Mouse (Mus musculus) liver, embryonic 12.5 days (tissue): ENCODE measurements at regions not wholly inside any gene's neighbourhood (a gene's known extent, or its start where the extent isn't known, plus 50 kb on each side); places are given as distances from the start of the nearest gene placed in this dataset.

Experiments
- ATAC-seq: fragments of 200-750 bp; cut with Nextera tagmentation; 2 replicates; pipeline ENCODE4 v1.8.0; 2017; ENCODE audit warnings: moderate number of reproducible peaks, mild to moderate bottlenecking, moderate library complexity
- H3K27ac ChIP-seq: fragments of 300-500 bp; sonication (generic); 2 replicates; pipeline ENCODE4 v1.5.1; 2016; ENCODE audit warnings: mild to moderate bottlenecking
- H3K27me3 ChIP-seq: fragments of 300-500 bp; sonication (generic); replicated peaks from 2 replicates; pipeline ENCODE4 v1.6.1; 2016; ENCODE audit warnings: mild to moderate bottlenecking, moderate library complexity
- H3K36me3 ChIP-seq: fragments of 300-500 bp; sonication (generic); 2 replicates; pipeline ENCODE4 v1.6.1; 2016; ENCODE audit warnings: mild to moderate bottlenecking, moderate library complexity
- H3K4me1 ChIP-seq: fragments of 300-500 bp; sonication (generic); 2 replicates; pipeline ENCODE4 v1.6.1; 2016
- H3K4me2 ChIP-seq: fragments of 300-500 bp; sonication (generic); 2 replicates; pipeline ENCODE4 v1.6.1; 2016; ENCODE audit warnings: mild to moderate bottlenecking, moderate library complexity
- H3K4me3 ChIP-seq: fragments of 300-500 bp; sonication (generic); 2 replicates; pipeline ENCODE4 v1.5.1; 2016; ENCODE audit warnings: mild to moderate bottlenecking, moderate library complexity
- H3K9ac ChIP-seq: fragments of 300-500 bp; sonication (generic); 2 replicates; pipeline ENCODE4 v1.6.1; 2016; ENCODE audit warnings: mild to moderate bottlenecking, moderate library complexity
- H3K9me3 ChIP-seq: fragments of 300-500 bp; sonication (generic); replicated peaks from 2 replicates; pipeline ENCODE4 v1.6.1; 2016; ENCODE audit warnings: mild to moderate bottlenecking, moderate library complexity
- WGBS: fragments of 180-500 bp; shearing (Covaris S2); methylation state at CpG from one replicate; pipeline ENCODE4 v1.1.7; 2016; ENCODE audit not compliant: insufficient replicate concordance; 5-methylcytosine and 5-hydroxymethylcytosine counted together

GRCm38 (mm10) chr8:92540636-92541035 is 133.5 kb upstream of the Irx6 start:
- Histone ChIP-seq H3K27me3 (no peaks in the 10 kb centered on the region), H3K4me3 (no peak overlapping the region), H3K9ac (no peak overlapping the region), H3K4me1 (no peaks in the 10 kb centered on the region), H3K27ac (no peak overlapping the region), H3K4me2 (no peak overlapping the region), H3K36me3 (no peaks in the 10 kb centered on the region), H3K9me3 (no peaks in the 10 kb centered on the region)
- WGBS, result 28% methylated on average over 2 of the region's 2 CpGs
- ATAC-seq, result no peak

- Histone ChIP-seq H3K4me3 (no peak overlapping the region), H3K4me1 (no peaks in the 10 kb centered on the region), H3K27me3 (no peaks in the 10 kb centered on the region), H3K36me3 (no peaks in the 10 kb centered on the region), H3K9ac (no peak overlapping the region), H3K9me3 (no peaks in the 10 kb centered on the region), H3K27ac (no peak overlapping the region), H3K4me2 (no peak overlapping the region)
- no peak for ATAC-seq
- WGBS, result 50% methylated on average over 17 of the region's 17 CpGs
These were observed 128.6 kb upstream of the Irx6 start for GRCm38 (mm10) chr8:92545347-92546059.

- H3K27me3 ChIP-seq, result no peaks in the 10 kb centered on the region
- no peak for ATAC-seq
- no peak overlapping the region for H3K4me3 ChIP-seq
- no peaks in the 10 kb centered on the region for H3K4me1 ChIP-seq
- no peaks in the 10 kb centered on the region for H3K36me3 ChIP-seq
- no peaks in the 10 kb centered on the region for H3K9me3 ChIP-seq
- WGBS, result 77% methylated on average over 12 of the region's 12 CpGs
- no peak overlapping the region for H3K9ac ChIP-seq
- H3K27ac ChIP-seq, result no peak overlapping the region
- H3K4me2 ChIP-seq, result no peak overlapping the region
These were observed 118.9 kb upstream of the Irx6 start for GRCm38 (mm10) chr8:92555140-92555539.

DNA sequence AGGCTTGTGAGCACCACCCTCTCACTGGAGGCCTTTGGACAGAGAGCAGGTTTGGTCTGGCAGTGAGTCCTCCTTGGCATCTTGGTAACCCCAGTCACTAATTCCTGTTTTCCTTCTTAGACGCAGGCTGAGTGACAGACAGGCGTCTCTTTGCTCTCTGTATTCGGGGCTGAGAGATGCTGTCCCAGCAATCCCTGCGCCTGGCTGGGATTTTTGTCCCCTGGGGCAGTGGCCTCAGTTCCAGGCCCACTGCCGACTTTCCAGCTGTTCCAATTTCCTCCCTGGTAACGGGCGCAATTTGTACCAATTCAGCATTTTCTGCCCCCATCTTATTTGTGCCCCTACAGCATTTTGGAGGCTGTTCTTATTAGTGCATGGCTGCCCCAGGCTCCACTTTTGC is 118.5 kb upstream of the Irx6 start:
- H3K9ac ChIP-seq, result no peak overlapping the region
- H3K4me2 ChIP-seq, result no peak overlapping the region
- no peaks in the 10 kb centered on the region for H3K36me3 ChIP-seq
- no peak overlapping the region for H3K27ac ChIP-seq
- 60% methylated on average over 7 of the region's 7 CpGs for WGBS
- no peaks in the 10 kb centered on the region for H3K4me1 ChIP-seq
- no peaks in the 10 kb centered on the region for H3K27me3 ChIP-seq
- H3K4me3 ChIP-seq, result no peak overlapping the region
- no peak for ATAC-seq
- no peaks in the 10 kb centered on the region for H3K9me3 ChIP-seq

GRCm38 (mm10) chr8:92562471-92562870 is 111.6 kb upstream of the Irx6 start:
- ATAC-seq, result no peak
- 58% methylated on average over 5 of the region's 5 CpGs for WGBS
- Histone ChIP-seq H3K9me3 (no peaks in the 10 kb centered on the region), H3K4me1 (no peaks in the 10 kb centered on the region), H3K27ac (no peak overlapping the region), H3K36me3 (no peaks in the 10 kb centered on the region), H3K27me3 (no peaks in the 10 kb centered on the region), H3K4me3 (no peak overlapping the region), H3K9ac (no peak overlapping the region), H3K4me2 (no peak overlapping the region)

DNA sequence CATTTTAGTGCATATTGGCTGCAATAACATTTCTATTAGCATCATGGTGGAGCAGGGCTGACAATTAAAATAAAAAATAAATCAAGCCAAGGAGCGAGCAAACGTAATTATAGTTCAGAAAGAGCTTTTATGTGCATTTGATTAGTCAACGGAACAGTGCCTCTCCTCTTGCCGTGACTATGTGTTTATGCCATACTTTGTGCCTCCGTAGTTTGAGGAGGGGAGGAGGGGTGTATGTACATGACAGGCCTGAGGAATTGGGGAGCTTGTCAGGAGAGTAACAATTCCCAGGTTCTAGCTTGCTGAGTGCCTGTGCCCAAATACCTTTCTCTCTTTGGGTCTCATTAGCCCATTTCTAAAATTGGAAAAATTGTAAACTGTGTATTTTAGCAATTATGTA is 111.1 kb upstream of the Irx6 start:
- no peak overlapping the region for H3K4me2 ChIP-seq
- no peak for ATAC-seq
- no peaks in the 10 kb centered on the region for H3K36me3 ChIP-seq
- no peaks in the 10 kb centered on the region for H3K4me1 ChIP-seq
- WGBS, result 78% methylated on average over 5 of the region's 5 CpGs
- H3K4me3 ChIP-seq, result no peak overlapping the region
- no peak overlapping the region for H3K9ac ChIP-seq
- H3K27ac ChIP-seq, result no peak overlapping the region
- no peaks in the 10 kb centered on the region for H3K9me3 ChIP-seq
- no peaks in the 10 kb centered on the region for H3K27me3 ChIP-seq

DNA sequence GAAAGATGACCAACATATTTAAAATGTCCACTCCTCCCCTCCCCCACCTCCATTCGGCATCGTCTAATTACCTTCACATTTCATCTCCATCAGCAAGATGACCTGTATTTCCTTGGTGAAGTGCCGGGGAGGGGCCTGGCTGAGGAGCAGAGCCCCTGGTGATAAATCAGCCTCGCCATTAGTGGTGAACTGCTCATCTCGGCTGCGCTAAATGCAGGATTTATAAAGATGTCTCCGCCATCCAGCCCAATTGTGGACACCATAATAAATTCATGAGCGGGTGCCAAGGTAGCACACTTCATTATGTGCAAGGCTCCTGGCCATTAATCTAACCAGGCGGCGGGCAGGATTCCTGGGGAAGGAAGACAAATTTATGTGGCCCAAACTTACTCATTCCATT is 104.4 kb upstream of the Irx6 start:
- no peak for ATAC-seq
- Histone ChIP-seq H3K27ac (no peak overlapping the region), H3K4me3 (no peak overlapping the region), H3K9ac (no peak overlapping the region), H3K4me2 (no peak overlapping the region), H3K36me3 (no peaks in the 10 kb centered on the region), H3K27me3 (no peaks in the 10 kb centered on the region), H3K9me3 (no peaks in the 10 kb centered on the region), H3K4me1 (no peaks in the 10 kb centered on the region)
- WGBS, result 76% methylated on average over 10 of the region's 10 CpGs

DNA sequence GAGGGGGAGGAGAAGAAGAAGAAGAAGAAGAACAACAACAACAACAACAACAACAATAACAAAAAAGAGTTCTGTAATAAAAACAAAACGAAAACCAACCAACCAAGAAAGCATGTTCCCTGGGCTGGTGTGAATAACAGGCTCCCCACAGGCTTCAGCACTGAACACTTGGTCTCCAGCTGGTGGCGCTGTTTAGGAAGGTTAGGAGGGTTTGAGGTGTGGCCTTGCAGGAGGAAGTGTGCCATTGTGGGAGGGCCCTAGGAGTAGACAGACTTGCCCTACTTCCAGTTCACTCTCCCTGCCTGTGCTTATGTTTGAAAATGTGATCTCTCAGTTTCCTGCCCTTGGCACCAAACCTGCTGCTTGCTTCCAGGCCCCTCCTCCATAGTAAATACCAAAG is 94.6 kb upstream of the Irx6 start:
- Histone ChIP-seq H3K4me3 (no peak overlapping the region), H3K9me3 (no peaks in the 10 kb centered on the region), H3K9ac (no peak overlapping the region), H3K4me1 (no peaks in the 10 kb centered on the region), H3K36me3 (no peaks in the 10 kb centered on the region), H3K4me2 (no peak overlapping the region), H3K27ac (no peak overlapping the region), H3K27me3 (no peaks in the 10 kb centered on the region)
- no peak for ATAC-seq
- 60% methylated on average over 2 of the region's 2 CpGs for WGBS

- H3K4me2 ChIP-seq, result no peak overlapping the region
- 62% methylated on average over 2 of the region's 2 CpGs for WGBS
- no peak overlapping the region for H3K27ac ChIP-seq
- H3K36me3 ChIP-seq, result no peaks in the 10 kb centered on the region
- no peak overlapping the region for H3K4me3 ChIP-seq
- no peaks in the 10 kb centered on the region for H3K4me1 ChIP-seq
- H3K27me3 ChIP-seq, result no peaks in the 10 kb centered on the region
- H3K9ac ChIP-seq, result no peak overlapping the region
- no peaks in the 10 kb centered on the region for H3K9me3 ChIP-seq
- ATAC-seq, result no peak
These were observed 93.0 kb upstream of the Irx6 start for GRCm38 (mm10) chr8:92581051-92581450.

DNA sequence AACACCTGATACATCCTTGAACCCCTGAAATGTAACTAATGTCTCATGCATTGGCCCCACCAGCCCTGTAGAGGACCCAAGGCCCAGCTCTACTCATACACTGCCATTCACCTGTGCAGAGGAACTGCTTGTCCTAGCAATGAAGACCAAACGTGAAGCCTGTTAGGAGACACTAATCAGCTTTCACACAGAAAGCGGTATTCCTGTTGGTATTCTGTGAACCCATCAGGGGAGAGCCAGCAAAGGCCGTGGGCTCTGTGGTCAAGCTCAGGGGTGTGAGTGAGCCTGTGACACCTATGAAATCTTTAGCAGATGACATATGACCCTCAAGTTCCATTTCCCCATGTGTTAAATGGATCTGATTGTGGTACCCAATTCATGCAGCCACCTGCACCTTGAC is 73.3 kb upstream of the Irx6 start:
- WGBS, result 65% methylated on average over 3 of the region's 3 CpGs
- no peak for ATAC-seq
- H3K4me1 ChIP-seq, result no peaks in the 10 kb centered on the region

GRCm38 (mm10) chr8:92602973-92603372 is 71.1 kb upstream of the Irx6 start:
- no peaks in the 10 kb centered on the region for H3K36me3 ChIP-seq
- ATAC-seq, result no peak
- H3K9me3 ChIP-seq, result no peaks in the 10 kb centered on the region
- H3K9ac ChIP-seq, result no peak overlapping the region
- H3K27me3 ChIP-seq, result no peaks in the 10 kb centered on the region
- no peaks in the 10 kb centered on the region for H3K4me1 ChIP-seq
- WGBS, result 33% methylated on average over 7 of the region's 7 CpGs
- no peak overlapping the region for H3K27ac ChIP-seq
- H3K4me3 ChIP-seq, result no peak overlapping the region
- H3K4me2 ChIP-seq, result no peak overlapping the region

More for the DNA sequence above, 73.3 kb upstream of the Irx6 start:
- Histone ChIP-seq H3K36me3 (no peaks in the 10 kb centered on the region), H3K9me3 (no peaks in the 10 kb centered on the region), H3K4me3 (no peak overlapping the region), H3K27me3 (no peaks in the 10 kb centered on the region), H3K4me2 (no peak overlapping the region), H3K27ac (no peak overlapping the region), H3K9ac (no peak overlapping the region)

GRCm38 (mm10) chr8:92605631-92606030 is 68.5 kb upstream of the Irx6 start:
- H3K27me3 ChIP-seq, result no peaks in the 10 kb centered on the region
- H3K9me3 ChIP-seq, result no peaks in the 10 kb centered on the region
- no peak overlapping the region for H3K9ac ChIP-seq
- H3K4me3 ChIP-seq, result no peak overlapping the region
- H3K27ac ChIP-seq, result no peak overlapping the region
- peaks cover under 1% of the 10 kb centered on the region; the same call in 1 of the 2 replicates for H3K4me1 ChIP-seq
- 65% methylated on average over 5 of the region's 5 CpGs for WGBS
- no peaks in the 10 kb centered on the region for H3K36me3 ChIP-seq
- no peak for ATAC-seq
- no peak overlapping the region for H3K4me2 ChIP-seq

DNA sequence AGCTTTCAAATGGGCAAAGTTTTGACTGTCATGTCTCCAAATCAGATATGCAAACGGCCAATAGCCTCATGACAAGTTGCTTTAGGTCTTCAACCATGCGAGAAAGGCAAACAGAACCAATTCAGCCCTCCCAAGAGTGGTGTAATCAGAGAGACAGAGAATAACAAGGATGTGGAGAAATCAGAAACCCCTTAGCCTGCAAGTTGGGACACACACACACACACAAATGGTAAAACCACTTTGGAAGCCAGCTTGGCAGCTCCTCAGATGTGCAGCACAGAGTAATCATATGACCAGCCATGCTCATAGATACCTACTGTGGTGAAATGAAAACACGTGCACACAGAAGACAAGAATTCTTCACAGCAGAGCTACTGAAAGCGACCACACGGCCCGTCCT is 66.5 kb upstream of the Irx6 start:
- no peaks in the 10 kb centered on the region for H3K27me3 ChIP-seq
- H3K36me3 ChIP-seq, result no peaks in the 10 kb centered on the region
- ATAC-seq, result no peak
- H3K9ac ChIP-seq, result no peak overlapping the region
- H3K27ac ChIP-seq, result no peak overlapping the region
- no peak overlapping the region for H3K4me2 ChIP-seq
- peaks cover 7% of the 10 kb centered on the region; the same call in 1 of the 2 replicates for H3K4me1 ChIP-seq
- H3K4me3 ChIP-seq, result no peak overlapping the region
- WGBS, result 62% methylated on average over 6 of the region's 6 CpGs
- H3K9me3 ChIP-seq, result no peaks in the 10 kb centered on the region
